ENCODE assay signal across 30 mouse cellular contexts in genomic region chr4:149249311-149249710, GRCm38 (mm10). TPM values are rescaled to one million over a fixed set of nuclear protein-coding genes. Genes with fewer than 3 reads are reported as not detected.
A peak's percentile ranks its signal among the peaks of the same experiment; 100 is the strongest.
DNase-seq lines count a peak whose midpoint lies in the region; ATAC-seq and TF ChIP-seq lines count a peak whose summit lies in the region.
"Had no signal": no experiment of that assay in that cellular context is flagged by ENCODE, and none has a peak within 500 bp of the region (broad histone marks: within the 10 kb centered on the region; RNA-seq: fewer than 3 reads in every experiment).

No protein-coding gene starts in this region.

- ATAC-seq in forebrain, embryonic 13.5 days: no peak
- ATAC-seq in lung, embryonic 14.5 days (ENCODE audit: insufficient read depth): no peak
- no peak for ATAC-seq in cerebellum, adult (ENCODE audit: insufficient number of reproducible peaks, low FRiP score, low TSS enrichment)
- ATAC-seq: forebrain, embryonic 16.5 days; midbrain, embryonic 16.5 days had no signal

- no peak overlapping the region for H3K4me2 ChIP-seq in forebrain, embryonic 13.5 days
- H3K4me2 ChIP-seq in lung, embryonic 14.5 days: no peak overlapping the region
- H3K4me2 ChIP-seq: embryonic facial prominence, embryonic 12.5 days; hindbrain, embryonic 15.5 days; limb, embryonic 15.5 days; liver, embryonic 15.5 days; neural tube, embryonic 12.5 days had no signal

- H3K27me3 ChIP-seq in forebrain, embryonic 13.5 days: no peaks in the 10 kb centered on the region
- H3K27me3 ChIP-seq in forebrain, embryonic 10.5 days (ENCODE audit: poor library complexity, severe bottlenecking): no peaks in the 10 kb centered on the region
- H3K27me3 ChIP-seq in lung, embryonic 14.5 days (ENCODE audit: insufficient read depth, low read length): no peaks in the 10 kb centered on the region
- H3K27me3 ChIP-seq: CH12.LX; embryonic facial prominence, embryonic 12.5 days; hindbrain, embryonic 15.5 days; limb, embryonic 15.5 days; liver, embryonic 15.5 days; neural tube, embryonic 12.5 days had no signal

- WGBS in forebrain, embryonic 13.5 days: 92% methylated on average over 1 of the region's 1 CpGs
- 93% methylated on average over 1 of the region's 1 CpGs for WGBS in forebrain, embryonic 10.5 days
- WGBS in lung, embryonic 14.5 days: 67% methylated on average over 1 of the region's 1 CpGs

- TF ChIP-seq CTCF in layer of hippocampus, adult 2 months (conservative IDR thresholded peaks at IDR 0.05): no peak
- no peak for TF ChIP-seq CTCF in lung, embryonic 14.5 days (IDR thresholded peaks at IDR 0.05; ENCODE audit: low read depth)

- DNase-seq in forebrain, embryonic 10.5 days (ENCODE audit: extremely low spot score, low spot score): no peak
- DNase-seq in layer of hippocampus, adult 2 months (ENCODE audit: low spot score in 2 of 2): no peak
- no peak for DNase-seq in layer of hippocampus, adult 9-10 months (ENCODE audit: low spot score)
- DNase-seq in lung, embryonic 14.5 days: peak; percentile 45
- peak; percentile 37 for DNase-seq in lung, postnatal 14 days
- DNase-seq in urinary bladder, postnatal 36 days (ENCODE audit: low spot score in 2 of 2): no peak
- DNase-seq: adrenal gland, adult 8-10 months; cerebellum, adult 9-10 months; cerebellum, postnatal 36 days; gastrocnemius, adult 2 months; gastrocnemius, postnatal 36 days; heart, postnatal 14 days; kidney, adult 2 months; kidney, postnatal 36 days; layer of hippocampus, adult 9-11 months; right cerebral cortex, postnatal 4 days; thymus, adult 18-20 months; thymus, postnatal 36 days had no signal

- H3K4me3 ChIP-seq in forebrain, embryonic 13.5 days: no peak overlapping the region
- no peak overlapping the region for H3K4me3 ChIP-seq in forebrain, embryonic 10.5 days
- H3K4me3 ChIP-seq in layer of hippocampus, adult 2 months: no peak overlapping the region
- no peak overlapping the region for H3K4me3 ChIP-seq in lung, embryonic 14.5 days (ENCODE audit: low read depth, low read length)
- H3K4me3 ChIP-seq: embryonic facial prominence, embryonic 12.5 days; gastrocnemius, adult 2 months; hindbrain, embryonic 15.5 days; limb, embryonic 10.5 days; limb, embryonic 15.5 days; liver, embryonic 15.5 days; neural tube, embryonic 12.5 days had no signal

- H3K27ac ChIP-seq in forebrain, embryonic 13.5 days: peak overlapping the region; percentile 94; the same call in 1 of the 2 replicates
- H3K27ac ChIP-seq in forebrain, embryonic 10.5 days: no peak overlapping the region
- H3K27ac ChIP-seq in layer of hippocampus, adult 2 months: peak overlapping the region; percentile 43
- H3K27ac ChIP-seq in lung, embryonic 14.5 days (ENCODE audit: low read depth): no peak overlapping the region
- H3K27ac ChIP-seq: embryonic facial prominence, embryonic 12.5 days; gastrocnemius, adult 2 months; limb, embryonic 10.5 days; limb, embryonic 15.5 days; liver, embryonic 15.5 days; neural tube, embryonic 12.5 days; stomach, postnatal 0 days had no signal

- no peaks in the 10 kb centered on the region for H3K9me3 ChIP-seq in forebrain, embryonic 13.5 days (replicated peaks)
- H3K9me3 ChIP-seq in forebrain, embryonic 10.5 days: no peaks in the 10 kb centered on the region
- H3K9me3 ChIP-seq in lung, embryonic 14.5 days (ENCODE audit: low read depth, low read length): no peaks in the 10 kb centered on the region
- H3K9me3 ChIP-seq: embryonic facial prominence, embryonic 12.5 days; hindbrain, embryonic 15.5 days; limb, embryonic 10.5 days; limb, embryonic 15.5 days; liver, embryonic 15.5 days; neural tube, embryonic 12.5 days had no signal

- H3K9ac ChIP-seq in forebrain, embryonic 13.5 days: no peak overlapping the region
- H3K9ac ChIP-seq in lung, embryonic 14.5 days: no peak overlapping the region
- H3K9ac ChIP-seq: embryonic facial prominence, embryonic 12.5 days; hindbrain, embryonic 15.5 days; limb, embryonic 15.5 days; liver, embryonic 15.5 days; neural tube, embryonic 12.5 days had no signal

- peaks cover 68% of the 10 kb centered on the region for H3K36me3 ChIP-seq in forebrain, embryonic 13.5 days (ENCODE audit: poor library complexity, severe bottlenecking)
- H3K36me3 ChIP-seq in forebrain, embryonic 10.5 days (replicated peaks): peaks cover 88% of the 10 kb centered on the region
- peaks cover 75% of the 10 kb centered on the region for H3K36me3 ChIP-seq in lung, embryonic 14.5 days (ENCODE audit: insufficient read depth)

- H3K4me1 ChIP-seq in forebrain, embryonic 13.5 days: peaks cover 30% of the 10 kb centered on the region
- peaks cover 20% of the 10 kb centered on the region for H3K4me1 ChIP-seq in forebrain, embryonic 10.5 days
- H3K4me1 ChIP-seq in lung, embryonic 14.5 days (ENCODE audit: insufficient read depth): no peaks in the 10 kb centered on the region
- H3K4me1 ChIP-seq: embryonic facial prominence, embryonic 12.5 days; limb, embryonic 10.5 days; limb, embryonic 15.5 days; liver, embryonic 15.5 days had no signal

RNA-seq across cellular contexts. Expression of gene Kif1b, which starts 58.2 kb away (rescaled TPM):
- polyA plus RNA-seq in forebrain, embryonic 13.5 days (2015; fragmentation: Nextera tagmentation; extraction: Ambion mirVana): 136 TPM in 2 replicates
- 55.9 and 59.8 TPM in 2 replicates for polyA plus RNA-seq in forebrain, embryonic 10.5 days (2016; fragmentation: Nextera tagmentation; extraction: Ambion mirVana)
- 100 to 1,000 TPM; 403 to 414 TPM for total RNA-seq in layer of hippocampus, adult 2 months (2021)
- 38.9 and 39.7 TPM in 2 replicates for polyA plus RNA-seq in lung, embryonic 14.5 days (2014; fragmentation: Nextera tagmentation; extraction: Ambion mirVana)

Comparison
In these comparisons a context has a peak if more than half of its experiments do, and no peak if none do; other contexts are left out.
1. H3K27ac ChIP-seq: peak in forebrain, embryonic 13.5 days (single experiment) and layer of hippocampus, adult 2 months (single experiment); none in forebrain, embryonic 10.5 days (single experiment) and lung, embryonic 14.5 days (single experiment).
2. DNase-seq: peak in lung, embryonic 14.5 days (single experiment) and lung, postnatal 14 days (single experiment); none in forebrain, embryonic 10.5 days (single experiment), layer of hippocampus, adult 2 months (0 of 2), layer of hippocampus, adult 9-10 months (single experiment) and urinary bladder, postnatal 36 days (0 of 2).